Mouse (Mus musculus): ENCODE results near the gene Nom1. TPM values are rescaled to one million over a fixed set of nuclear protein-coding genes. Genes with fewer than 3 reads are reported as not detected.

Nom1 gene
- 26.3 to 31.7 TPM (median 29.3 TPM) in 4 replicates for total RNA-seq (2023; ENCODE audit: inconsistent age)

DNA sequence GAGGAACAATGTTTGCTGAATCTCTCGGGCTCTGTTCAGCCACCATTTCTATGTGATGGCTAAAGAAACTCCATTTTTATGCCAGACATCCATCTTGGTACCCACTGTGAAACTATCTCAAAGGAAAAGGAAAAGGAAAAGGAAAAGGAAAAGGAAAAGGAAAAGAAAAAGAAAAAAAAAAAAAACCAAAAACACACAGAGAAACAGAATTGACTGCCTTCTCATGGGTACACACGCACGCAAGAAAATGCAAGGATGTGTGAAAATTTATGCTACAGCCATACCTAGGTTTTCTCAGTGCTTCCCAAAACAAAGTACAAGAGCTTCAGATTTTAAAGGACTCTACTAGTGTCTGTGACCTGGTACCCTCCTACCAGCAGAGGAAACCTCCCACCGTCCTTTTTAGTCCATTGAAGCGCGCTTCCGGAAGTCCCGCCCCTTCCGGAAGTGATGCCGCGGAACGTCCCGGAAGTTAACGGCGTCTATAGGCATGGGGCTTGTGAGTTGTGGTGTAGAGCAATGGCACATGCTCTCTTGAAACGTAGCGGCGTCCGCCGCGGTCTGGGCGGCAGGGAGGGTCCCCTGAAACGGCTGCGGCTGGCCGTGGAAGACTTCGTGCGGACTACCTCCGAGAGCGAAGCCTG lies at the start of gene Nom1:
Gene Nom1, plus strand, starts transcription at position 437 of the 644 bp plus-strand sequence.

GRCm38 (mm10) chr5:29478208-29479197 lies 44.0 kb downstream of the Nom1 start, which contains the start of gene Mnx1:
TSS of gene Mnx1 (minus strand) at chr5:29478470.

Other genes starting within 250 kb of the Nom1 start
- gene Rnf32, start 238.7 kb upstream of the Nom1 start, total RNA-seq (2023; ENCODE audit: inconsistent age) = not detected in 4 replicates
- 0.87 to 2.7 TPM (median 1.1 TPM) in 4 replicates for gene Lmbr1, start 56.3 kb upstream of the Nom1 start, total RNA-seq (2023; ENCODE audit: inconsistent age)
- not detected in 4 replicates for gene Mnx1, start 43.8 kb downstream of the Nom1 start, total RNA-seq (2023; ENCODE audit: inconsistent age)
- 37.8 to 44.3 TPM (median 39.7 TPM) in 4 replicates for gene Ube3c, start 134.6 kb downstream of the Nom1 start, total RNA-seq (2023; ENCODE audit: inconsistent age)

All from B cell, adult (primary cell).